Mouse (Mus musculus) left cerebral cortex, adult 11 months (tissue): Measurements from ENCODE around the gene Cox4i2.

Experiments used
- DNase-seq: peaks from one replicate; pipeline ENCODE4 v3.0.0; 2022; ENCODE audit warnings: low spot score

Gene Cox4i2

GRCm38 (mm10) chr2:152753944-152754711 is at the start of gene Cox4i2:
Gene Cox4i2, plus strand, starts transcription at chr2:152754173.
- no peak for DNase-seq

GRCm38 (mm10) chr2:152704256-152704605 is 49.7 kb upstream of the Cox4i2 start:
- DNase-seq: no peak

DNA sequence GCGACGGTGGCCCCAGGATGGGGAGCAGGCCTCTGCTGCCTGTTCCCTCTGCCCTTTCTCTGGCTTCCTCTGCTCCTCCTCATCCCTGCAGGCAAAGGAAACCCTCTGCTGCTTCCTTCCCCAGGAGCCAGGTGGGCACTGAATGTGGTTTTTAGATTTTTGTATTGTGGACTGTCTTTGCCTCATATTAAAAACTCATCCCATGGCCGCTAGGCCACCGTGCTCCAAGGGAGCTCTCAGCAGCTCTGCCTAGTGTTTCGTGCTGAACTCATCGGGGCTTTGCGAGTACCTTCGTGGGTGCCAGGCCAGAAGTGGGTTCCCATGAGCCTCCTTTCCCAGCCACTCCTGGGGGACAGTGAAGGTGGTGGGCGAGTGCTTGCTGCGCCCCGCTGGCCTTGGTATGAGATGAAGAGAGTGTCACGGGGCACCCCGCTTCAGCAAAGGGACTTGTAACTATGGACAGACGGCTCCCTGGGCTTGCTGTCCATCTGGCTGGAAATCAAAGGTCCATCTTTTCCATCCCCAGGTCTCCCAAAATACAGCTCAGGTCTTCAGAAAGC is 49.1 kb upstream of the Cox4i2 start:
- no peak for DNase-seq

- no peak for DNase-seq
Measured at GRCm38 (mm10) chr2:152705993-152706571, 47.9 kb upstream of the Cox4i2 start.

- no peak for DNase-seq
Measured at GRCm38 (mm10) chr2:152707186-152707585, 46.8 kb upstream of the Cox4i2 start.

DNA sequence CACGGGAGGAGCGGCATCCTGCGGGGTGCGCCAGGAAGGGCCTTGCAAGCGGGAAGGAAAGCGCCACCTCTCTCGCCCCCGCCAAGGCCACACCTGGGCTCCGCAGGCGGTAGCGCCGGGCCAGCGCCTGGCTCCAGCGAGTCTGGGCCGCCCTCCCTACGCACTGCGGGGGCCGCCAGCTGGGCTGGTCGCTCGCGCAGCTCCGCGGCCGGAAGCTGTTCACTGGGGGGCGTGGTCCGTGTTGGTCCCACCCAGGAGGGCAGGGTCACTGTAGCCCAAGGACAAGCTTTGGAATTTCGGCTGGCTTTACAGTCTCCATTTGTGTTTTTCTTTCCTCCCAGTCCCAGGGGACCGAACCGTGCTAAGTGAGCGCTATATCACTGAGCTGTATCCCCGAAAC is 46.3 kb upstream of the Cox4i2 start:
- DNase-seq: peak; percentile 58

GRCm38 (mm10) chr2:152709066-152709465 is 44.9 kb upstream of the Cox4i2 start:
- no peak for DNase-seq

DNA sequence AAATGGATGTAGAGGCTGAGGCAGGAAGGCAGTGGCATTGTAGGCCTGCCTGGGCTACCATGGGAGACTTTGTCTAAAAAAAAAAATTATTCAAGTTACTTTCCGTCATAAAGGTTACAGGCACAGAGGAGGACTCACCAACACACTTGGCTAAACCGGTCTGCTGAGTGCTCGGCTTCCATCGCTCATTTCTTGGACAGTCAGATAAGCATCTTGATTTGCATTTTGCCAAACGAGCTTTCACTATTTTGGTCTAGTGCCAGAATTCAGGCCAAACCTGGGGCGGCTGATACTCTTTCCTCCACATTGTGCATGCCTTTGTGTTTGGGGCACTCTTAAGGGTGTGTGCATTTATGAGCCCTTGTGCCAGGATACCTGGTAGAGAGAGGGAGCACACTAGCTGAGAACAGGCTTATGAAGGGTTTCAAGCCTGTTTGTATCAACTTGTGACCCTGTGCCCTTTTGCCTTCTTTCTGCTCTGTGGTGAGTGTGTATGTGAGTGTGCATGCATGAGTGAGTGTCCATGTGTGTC is 37.7 kb upstream of the Cox4i2 start:
- DNase-seq: no peak

DNA sequence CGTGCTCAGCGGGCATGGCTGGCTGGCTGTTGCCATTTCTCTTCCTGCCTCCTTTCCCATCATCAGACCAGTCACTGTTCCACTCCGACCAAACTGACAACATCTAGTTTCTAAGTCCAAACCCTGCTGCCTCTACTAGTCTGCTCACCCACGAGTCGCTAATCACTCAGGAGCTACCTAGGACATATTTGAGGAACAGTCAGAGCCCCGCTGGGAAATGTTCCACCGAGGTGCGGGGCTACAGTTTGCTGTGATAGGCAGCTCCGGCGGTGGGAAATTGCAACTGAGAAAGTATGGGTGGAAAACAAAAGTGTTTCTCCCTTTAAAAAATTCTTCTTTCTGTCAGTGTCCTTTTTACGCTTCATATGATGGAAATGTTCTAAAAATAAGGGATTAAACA is 36.3 kb upstream of the Cox4i2 start:
- no peak for DNase-seq

GRCm38 (mm10) chr2:152718076-152718475 is 35.9 kb upstream of the Cox4i2 start:
- no peak for DNase-seq

- DNase-seq: no peak
Measured at GRCm38 (mm10) chr2:152723651-152724331, 30.2 kb upstream of the Cox4i2 start.

- DNase-seq: no peak
Measured at GRCm38 (mm10) chr2:152724332-152724723, 29.6 kb upstream of the Cox4i2 start.

DNA sequence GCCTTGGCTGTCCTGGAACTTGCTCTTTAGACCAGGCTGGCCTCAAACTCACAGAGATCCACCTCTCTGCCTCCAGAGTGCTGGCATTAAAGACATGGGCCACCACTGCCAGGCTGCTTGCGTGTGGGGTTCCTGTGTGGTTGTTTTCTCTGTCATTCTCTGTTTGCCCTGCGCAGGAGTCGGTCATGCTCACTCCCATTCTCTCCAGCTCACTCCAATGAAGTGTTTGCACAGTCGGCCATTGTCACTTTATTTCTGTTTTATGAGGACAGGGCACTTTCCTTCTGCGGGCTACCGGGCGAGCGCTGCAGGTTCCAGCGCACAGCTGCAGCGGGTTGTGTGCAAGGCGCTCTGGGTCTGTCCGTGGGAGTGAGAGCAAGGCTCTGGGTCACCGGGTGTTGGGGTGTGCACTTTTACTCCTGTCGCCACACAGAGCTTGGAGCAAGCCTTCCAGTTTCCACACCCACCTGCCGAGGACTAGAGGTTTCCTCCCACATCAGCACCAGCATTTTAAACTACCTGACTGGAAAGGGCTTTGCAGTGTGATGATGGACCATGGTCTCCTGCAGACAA is 28.7 kb upstream of the Cox4i2 start:
- DNase-seq: no peak

DNA sequence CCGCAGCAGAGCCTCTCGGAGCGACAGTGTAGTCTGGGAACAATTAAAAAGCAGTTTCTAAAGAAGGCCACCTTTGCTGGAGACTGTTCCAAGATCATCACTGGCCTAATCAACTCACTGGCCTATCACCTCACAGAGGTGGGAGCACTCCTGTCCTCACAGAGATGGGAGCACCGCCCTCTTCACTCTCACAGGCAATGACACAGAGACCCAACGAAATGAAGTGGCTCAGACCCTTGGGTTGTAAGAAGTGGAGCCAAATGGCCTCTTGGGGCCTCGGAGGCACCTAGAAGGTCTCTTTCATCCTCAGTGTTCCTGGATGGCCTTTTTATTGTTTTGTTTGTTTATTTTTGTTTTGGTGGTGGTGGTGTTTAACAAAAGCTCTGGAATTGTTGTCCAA is 27.8 kb upstream of the Cox4i2 start:
- DNase-seq: no peak

DNA sequence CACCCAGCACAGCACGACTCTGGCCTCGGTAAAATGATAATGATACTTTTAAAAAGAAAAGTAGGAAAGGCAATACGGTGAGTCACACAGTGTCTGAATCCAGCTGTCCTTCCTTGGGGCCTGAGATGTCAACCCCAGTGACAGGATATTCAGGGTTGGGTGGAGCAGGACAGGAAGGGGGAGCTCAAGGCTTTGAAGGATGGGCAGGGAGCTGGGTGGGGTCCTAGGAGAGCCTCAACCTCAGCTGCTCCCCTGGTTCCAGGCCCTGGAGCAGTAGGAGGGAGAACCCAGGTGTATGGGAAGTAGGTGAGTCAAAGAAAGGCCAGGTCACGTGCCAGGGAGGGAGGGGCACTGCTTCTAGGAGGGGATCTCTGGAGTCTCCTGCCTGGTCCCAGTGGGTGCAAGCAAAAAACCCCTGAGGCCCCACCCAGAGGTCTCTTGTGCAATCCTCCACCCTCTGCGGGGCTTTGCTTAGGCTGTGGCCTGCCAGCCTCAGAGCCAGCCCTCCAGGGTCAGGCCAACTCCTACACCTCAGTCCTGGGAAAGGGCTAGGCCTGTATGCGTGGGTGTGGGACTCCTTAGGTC is 27.1 kb upstream of the Cox4i2 start:
- no peak for DNase-seq

DNA sequence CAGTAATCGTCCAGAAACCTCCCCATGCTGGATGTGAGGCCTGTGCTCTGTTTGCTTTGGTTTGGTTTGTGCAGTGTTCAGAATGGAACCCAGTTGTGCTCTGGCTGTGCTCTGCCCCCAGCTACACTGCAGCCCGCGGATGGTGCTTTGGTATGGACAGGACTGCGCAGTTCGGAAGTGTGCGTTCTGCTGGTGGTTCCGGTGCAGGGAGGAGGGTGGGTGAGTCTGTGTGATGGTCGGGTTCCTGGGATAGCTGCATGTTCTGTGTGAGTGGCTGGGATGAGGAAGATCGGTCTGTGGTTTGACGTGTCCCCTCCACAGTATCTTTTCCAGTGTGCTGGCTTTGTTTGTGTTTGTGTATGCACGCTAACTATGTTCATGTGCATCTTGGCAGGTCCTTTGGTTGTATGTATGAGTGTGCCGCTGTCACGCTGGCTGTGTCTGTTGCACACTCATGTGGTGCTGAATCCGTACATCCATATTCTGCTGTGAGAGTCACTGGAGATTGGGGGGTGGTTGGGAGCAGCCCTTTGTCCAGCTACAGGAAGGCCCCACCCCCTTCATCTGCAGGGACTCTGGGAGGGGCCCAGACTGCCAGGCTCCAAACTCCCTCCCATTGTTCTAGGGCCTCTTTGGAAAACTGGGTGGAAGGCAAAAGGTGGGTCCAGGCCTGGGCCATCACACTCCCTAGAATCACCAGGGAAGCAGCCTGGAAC is 26.0 kb upstream of the Cox4i2 start:
- no peak for DNase-seq

GRCm38 (mm10) chr2:152728594-152728993 is 25.4 kb upstream of the Cox4i2 start:
- DNase-seq: no peak

DNA sequence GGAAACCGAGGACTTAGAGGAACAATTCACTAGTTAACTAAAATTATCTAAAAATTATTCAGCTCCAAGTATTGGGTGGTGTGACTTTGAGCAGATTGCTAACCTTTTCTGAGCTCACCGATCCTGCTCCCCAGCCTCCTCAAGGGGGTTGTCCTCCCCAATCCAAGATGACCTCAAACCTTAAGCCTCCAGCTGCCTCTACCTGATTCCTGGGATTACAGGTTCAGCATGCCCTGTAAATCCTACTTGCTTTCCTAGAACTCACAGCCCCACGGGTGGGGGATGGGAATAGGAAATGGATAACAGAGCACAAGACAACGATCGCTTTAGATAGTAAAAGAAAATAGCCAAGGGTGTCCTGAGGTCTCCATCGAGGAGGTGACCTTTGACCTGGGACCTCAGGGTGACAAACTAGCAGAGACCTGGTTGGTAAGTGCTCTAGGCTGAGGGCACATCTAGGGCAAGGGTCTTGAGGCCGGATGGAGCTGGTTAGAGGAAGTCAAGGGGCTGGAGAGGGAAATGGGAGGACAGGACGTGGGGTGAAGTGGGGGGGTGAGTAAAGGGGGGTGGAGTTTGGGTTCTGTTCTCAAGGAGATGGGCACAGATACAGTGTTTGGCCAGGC is 24.8 kb upstream of the Cox4i2 start:
- no peak for DNase-seq

GRCm38 (mm10) chr2:152729636-152730020 is 24.3 kb upstream of the Cox4i2 start:
- no peak for DNase-seq

DNA sequence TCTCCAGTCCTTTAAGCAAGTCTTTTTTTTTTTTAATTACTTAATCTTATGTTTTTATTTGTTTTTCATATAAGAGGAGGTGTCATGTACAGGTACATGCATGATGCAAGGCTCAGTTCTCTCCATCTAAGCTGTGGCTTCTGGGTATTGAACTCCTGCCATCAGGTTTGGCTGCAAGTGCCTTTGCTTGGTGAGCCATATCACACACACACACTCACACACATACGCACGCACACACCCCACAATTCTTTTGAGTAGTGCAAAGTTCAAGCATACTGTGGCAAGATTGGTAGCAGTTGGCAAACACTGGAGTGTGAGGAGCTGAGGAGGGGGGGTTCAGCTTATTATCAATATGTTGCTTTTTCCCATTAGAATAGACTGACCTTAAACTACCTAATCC is 20.8 kb upstream of the Cox4i2 start:
- DNase-seq: no peak

GRCm38 (mm10) chr2:152734501-152734900 is 19.5 kb upstream of the Cox4i2 start:
- no peak for DNase-seq
